Mouse (Mus musculus) hindbrain, postnatal 0 days (tissue): Measurements from ENCODE around the gene Ctbp2. TPM values are rescaled to one million over a fixed set of nuclear protein-coding genes. Genes with fewer than 3 reads are reported as not detected.

Experiments used
- ATAC-seq: fragments of 200-750 bp; cut with Nextera tagmentation; 2 replicates; pipeline ENCODE4 v1.8.0; 2017; ENCODE audit warnings: mild to moderate bottlenecking, moderate TSS enrichment, moderate library complexity
- DNase-seq: peaks from one replicate; pipeline ENCODE4 v3.0.0-alpha.2; 2015; ENCODE audit warnings: low spot score
- H3K27ac ChIP-seq: fragments of 300-500 bp; sonication (generic); 2 replicates; pipeline ENCODE4 v1.5.1; 2014; ENCODE audit warnings: mild to moderate bottlenecking
- H3K27me3 ChIP-seq: fragments of 300-500 bp; sonication (generic); 2 replicates; pipeline ENCODE4 v1.6.1; 2014; ENCODE audit warnings: low read length, mixed read lengths; ENCODE audit not compliant: insufficient read depth
- H3K36me3 ChIP-seq: fragments of 300-500 bp; sonication (generic); 2 replicates; pipeline ENCODE4 v1.6.1; 2014; ENCODE audit warnings: low read length, mixed read lengths; ENCODE audit not compliant: insufficient read depth
- H3K4me1 ChIP-seq: fragments of 300-500 bp; sonication (generic); 2 replicates; pipeline ENCODE4 v1.6.1; 2014; ENCODE audit warnings: antibody characterized with exemption, low read length, mixed read lengths; ENCODE audit not compliant: insufficient read depth
- H3K4me2 ChIP-seq: fragments of 300-500 bp; sonication (generic); 2 replicates; pipeline ENCODE4 v1.6.1; 2014; ENCODE audit warnings: low read depth, mild to moderate bottlenecking, low read length, moderate library complexity, mixed read lengths
- H3K4me3 ChIP-seq: fragments of 300-500 bp; sonication (generic); 2 replicates; pipeline ENCODE4 v1.5.1; 2014; ENCODE audit warnings: low read length
- H3K9ac ChIP-seq: fragments of 300-500 bp; sonication (generic); replicated peaks from 2 replicates; pipeline ENCODE4 v1.6.1; 2014; ENCODE audit warnings: mild to moderate bottlenecking, low read length, moderate library complexity, mixed read lengths
- H3K9me3 ChIP-seq: fragments of 300-500 bp; sonication (generic); 2 replicates; pipeline ENCODE4 v1.6.1; 2016; ENCODE audit warnings: low read length, mixed read lengths
- CTCF ChIP-seq: IDR thresholded peaks from 2 replicates; pipeline ENCODE4 v1.5.1; 2016; ENCODE audit warnings: antibody characterized with exemption, control low read depth, low read depth
- WGBS: fragments of 180-500 bp; shearing (Covaris S2); extraction: QIAGEN DNeasy Blood & Tissue Kit; methylation state at CpG from one replicate; pipeline ENCODE4 v1.1.7; 2014; 5-methylcytosine and 5-hydroxymethylcytosine counted together
- polyA plus RNA-seq: library from polyadenylated mRNA; unstranded; fragments of >200 nt; fragmentation: Nextera tagmentation; extraction: Ambion mirVana; gene quantifications from 2 replicates; pipeline ENCODE4 v1.2.1, GENCODE M21; 2015
- total RNA-seq: library from RNA; depleted of rRNA; stranded (reverse); fragments of >200 nt; gene quantifications from 2 replicates; pipeline ENCODE4 v1.2.3, GENCODE M21; 2014

The Ctbp2 gene
- total and polyA plus RNA-seq, 2 experiments from 2014 or later = 39.6 to 89.0 TPM

DNA sequence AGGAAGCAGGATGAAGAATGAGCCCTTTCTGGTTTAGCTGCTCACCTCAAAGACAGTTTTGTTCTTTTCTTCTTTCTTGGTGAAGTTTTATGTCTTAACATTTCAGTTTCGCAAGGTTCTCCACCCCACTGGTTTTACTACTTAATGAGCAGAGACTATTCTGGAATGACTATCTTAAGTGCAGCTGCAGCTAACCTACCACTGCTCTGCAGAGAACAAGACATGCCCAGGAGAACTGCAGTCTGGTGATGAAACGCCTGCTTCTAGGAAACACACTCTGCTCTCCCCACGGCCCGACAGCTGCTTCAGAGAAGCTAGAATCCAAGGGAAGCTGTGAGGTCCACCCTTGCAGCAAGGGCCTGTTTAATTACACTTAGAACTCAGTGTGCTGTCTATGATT lies 79.4 kb downstream of the Ctbp2 start:
- Histone ChIP-seq H3K4me3 (no peak overlapping the region), H3K4me2 (no peak overlapping the region), H3K9me3 (no peaks in the 10 kb centered on the region), H3K4me1 (peaks cover 17% of the 10 kb centered on the region; the same call in 1 of the 2 replicates), H3K36me3 (no peaks in the 10 kb centered on the region), H3K27me3 (no peaks in the 10 kb centered on the region), H3K9ac (no peak overlapping the region), H3K27ac (no peak overlapping the region)
- WGBS = 63% methylated on average over 4 of the region's 4 CpGs
- ATAC-seq (no peak), DNase-seq (no peak)
- no peak for TF ChIP-seq CTCF

DNA sequence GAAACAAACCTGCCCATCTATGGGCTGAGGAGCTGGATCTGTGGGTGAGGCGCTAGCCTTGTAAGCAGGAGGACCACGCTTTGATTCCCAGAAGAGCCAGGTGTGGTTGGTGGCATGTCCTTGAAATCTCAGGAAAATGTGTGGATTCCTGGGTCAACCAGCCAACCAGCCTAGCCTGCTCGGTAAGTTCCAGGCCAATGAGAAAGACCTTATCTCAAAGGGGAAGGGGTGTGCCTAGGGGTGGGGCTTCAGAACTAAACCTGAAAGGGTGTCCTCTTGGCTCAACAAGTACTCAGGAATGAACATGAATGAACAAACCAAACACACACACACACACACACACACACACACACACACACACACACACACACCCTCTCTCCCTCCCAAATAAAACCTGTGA lies 82.4 kb downstream of the Ctbp2 start:
- no peaks in the 10 kb centered on the region for H3K36me3 ChIP-seq
- no peaks in the 10 kb centered on the region for H3K27me3 ChIP-seq
- no peak overlapping the region for H3K4me2 ChIP-seq
- H3K4me3 ChIP-seq = no peak overlapping the region
- no peak overlapping the region for H3K9ac ChIP-seq
- TF ChIP-seq CTCF = no peak
- no peak for ATAC-seq
- WGBS = 82% methylated on average over 3 of the region's 3 CpGs
- no peaks in the 10 kb centered on the region for H3K4me1 ChIP-seq
- H3K27ac ChIP-seq = no peak overlapping the region
- no peaks in the 10 kb centered on the region for H3K9me3 ChIP-seq
- DNase-seq = no peak

DNA sequence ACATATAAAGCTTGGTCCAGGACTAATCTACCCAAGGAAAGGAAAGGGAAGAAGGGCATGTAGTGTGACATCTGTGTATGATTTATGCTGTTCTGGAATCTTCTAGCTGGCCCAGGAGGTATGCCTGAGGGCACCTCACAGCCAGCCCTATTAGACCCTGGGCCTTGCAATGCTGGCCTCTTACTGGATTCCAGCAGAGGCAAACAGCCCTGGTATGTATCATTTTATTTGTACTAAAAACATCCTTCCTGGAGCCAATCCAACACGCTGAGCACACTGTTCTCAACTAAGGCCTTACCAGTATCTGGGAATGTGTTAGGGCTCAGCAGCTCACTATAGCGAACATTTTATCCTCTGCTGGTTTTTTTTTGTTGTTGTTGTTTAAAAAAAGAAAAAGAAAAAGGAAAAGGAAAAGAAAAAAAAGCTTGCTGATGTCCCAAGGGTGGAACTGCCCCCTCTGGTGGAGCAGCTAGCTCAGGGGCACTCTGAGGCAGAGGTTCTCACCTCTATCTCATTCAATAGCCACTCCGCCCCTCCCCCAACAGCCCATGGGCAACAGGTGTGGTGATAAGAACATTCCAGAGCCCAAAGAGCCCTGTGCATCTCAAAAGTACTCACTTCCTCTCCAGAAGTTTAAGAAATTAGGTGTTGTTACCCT lies 83.3 kb downstream of the Ctbp2 start:
- no peak overlapping the region for H3K4me3 ChIP-seq
- no peaks in the 10 kb centered on the region for H3K36me3 ChIP-seq
- no peaks in the 10 kb centered on the region for H3K4me1 ChIP-seq
- no peak overlapping the region for H3K4me2 ChIP-seq
- TF ChIP-seq CTCF = no peak
- H3K27me3 ChIP-seq = no peaks in the 10 kb centered on the region
- no peak overlapping the region for H3K9ac ChIP-seq
- ATAC-seq (no peak), DNase-seq (no peak)
- no peaks in the 10 kb centered on the region for H3K9me3 ChIP-seq
- no peak overlapping the region for H3K27ac ChIP-seq
- WGBS = 86% methylated on average over 3 of the region's 3 CpGs

DNA sequence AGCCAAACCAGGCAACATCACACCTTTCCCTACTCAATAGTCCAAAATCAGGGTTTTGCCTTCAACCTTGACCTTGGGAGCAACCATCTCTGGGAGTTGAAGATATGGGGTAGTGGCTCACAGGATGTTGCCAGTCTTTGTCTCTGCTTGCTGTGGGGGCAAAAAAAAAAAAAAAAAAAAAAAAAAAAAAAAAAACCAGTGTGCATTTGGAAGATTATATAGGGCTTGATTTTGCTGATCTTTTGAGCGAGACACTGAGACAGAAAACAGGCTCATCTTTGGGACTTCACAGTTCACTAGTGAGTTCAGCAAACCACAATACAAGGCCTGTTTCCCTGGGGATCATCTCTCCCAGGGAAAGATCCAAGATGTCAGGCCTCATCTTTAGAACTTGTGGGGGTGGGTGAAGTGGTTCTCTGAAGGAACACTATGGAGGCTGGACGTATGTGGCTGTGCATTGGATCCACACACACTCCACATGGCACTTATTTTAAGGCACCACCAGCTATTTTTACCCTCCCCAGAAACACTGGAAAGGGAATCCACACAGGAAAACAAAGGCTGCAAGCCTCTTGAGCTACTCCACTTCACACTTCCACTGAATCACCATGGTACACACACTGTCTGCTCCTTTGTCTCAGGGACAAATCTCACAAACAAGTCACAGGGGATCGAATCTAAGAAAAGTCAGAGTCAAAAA lies 84.4 kb downstream of the Ctbp2 start:
- H3K27ac ChIP-seq = no peak overlapping the region
- no peak overlapping the region for H3K4me2 ChIP-seq
- no peak overlapping the region for H3K9ac ChIP-seq
- no peaks in the 10 kb centered on the region for H3K36me3 ChIP-seq
- no peaks in the 10 kb centered on the region for H3K4me1 ChIP-seq
- TF ChIP-seq CTCF = no peak
- WGBS = 70% methylated on average over 3 of the region's 3 CpGs
- H3K27me3 ChIP-seq = no peaks in the 10 kb centered on the region
- H3K4me3 ChIP-seq = no peak overlapping the region
- no peaks in the 10 kb centered on the region for H3K9me3 ChIP-seq
- DNase-seq = no peak
- ATAC-seq = no peak

DNA sequence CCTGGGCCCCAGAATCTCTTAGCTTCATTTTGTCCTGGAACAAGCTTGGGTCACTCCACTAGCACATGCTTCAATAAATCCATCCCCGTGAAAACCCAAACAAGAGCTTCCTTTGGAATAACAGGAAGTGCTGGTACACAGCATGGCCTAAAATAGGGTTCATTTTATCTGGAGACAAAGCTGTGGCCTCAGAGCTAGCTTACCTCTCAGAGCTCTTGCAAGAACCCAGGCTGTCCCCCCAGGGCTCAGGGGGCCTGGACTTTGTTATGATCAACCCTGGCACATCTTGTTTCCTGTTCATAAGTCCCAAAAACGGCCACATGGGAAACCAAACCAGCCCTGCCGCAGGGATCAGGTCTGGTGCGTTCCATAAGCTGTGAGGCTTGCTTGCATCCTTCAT lies 86.5 kb downstream of the Ctbp2 start:
- Histone ChIP-seq H3K4me1 (no peaks in the 10 kb centered on the region), H3K9me3 (no peaks in the 10 kb centered on the region), H3K27ac (no peak overlapping the region), H3K36me3 (no peaks in the 10 kb centered on the region), H3K4me2 (no peak overlapping the region), H3K27me3 (no peaks in the 10 kb centered on the region), H3K9ac (no peak overlapping the region), H3K4me3 (no peak overlapping the region)
- TF ChIP-seq CTCF = no peak
- 72% methylated on average over 4 of the region's 4 CpGs for WGBS
- ATAC-seq (no peak), DNase-seq (no peak)

DNA sequence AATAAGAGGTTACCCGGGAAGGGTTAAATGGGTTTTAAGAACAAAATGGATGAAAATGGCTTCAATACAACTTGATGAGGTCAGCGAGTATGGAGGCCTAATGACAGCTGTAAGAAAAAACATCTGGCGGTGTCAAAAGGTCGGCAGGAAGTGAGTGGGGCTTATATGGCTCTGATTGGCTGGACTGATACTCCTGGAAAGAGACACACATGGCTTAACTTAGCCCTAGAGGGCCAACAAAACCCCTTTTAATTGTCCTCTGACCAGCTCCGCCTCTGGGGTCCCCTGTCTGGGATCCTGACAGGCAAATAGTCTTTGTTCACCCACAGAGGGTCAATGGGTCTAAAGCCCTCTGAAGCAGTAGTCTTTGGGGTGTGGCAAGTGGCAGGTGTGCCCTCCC lies 86.9 kb downstream of the Ctbp2 start:
- no peaks in the 10 kb centered on the region for H3K9me3 ChIP-seq
- 67% methylated on average over 5 of the region's 5 CpGs for WGBS
- H3K4me1 ChIP-seq = no peaks in the 10 kb centered on the region
- no peak for TF ChIP-seq CTCF
- H3K36me3 ChIP-seq = no peaks in the 10 kb centered on the region
- no peaks in the 10 kb centered on the region for H3K27me3 ChIP-seq
- no peak overlapping the region for H3K4me2 ChIP-seq
- H3K4me3 ChIP-seq = no peak overlapping the region
- DNase-seq = no peak
- H3K9ac ChIP-seq = no peak overlapping the region
- no peak overlapping the region for H3K27ac ChIP-seq
- no peak for ATAC-seq

DNA sequence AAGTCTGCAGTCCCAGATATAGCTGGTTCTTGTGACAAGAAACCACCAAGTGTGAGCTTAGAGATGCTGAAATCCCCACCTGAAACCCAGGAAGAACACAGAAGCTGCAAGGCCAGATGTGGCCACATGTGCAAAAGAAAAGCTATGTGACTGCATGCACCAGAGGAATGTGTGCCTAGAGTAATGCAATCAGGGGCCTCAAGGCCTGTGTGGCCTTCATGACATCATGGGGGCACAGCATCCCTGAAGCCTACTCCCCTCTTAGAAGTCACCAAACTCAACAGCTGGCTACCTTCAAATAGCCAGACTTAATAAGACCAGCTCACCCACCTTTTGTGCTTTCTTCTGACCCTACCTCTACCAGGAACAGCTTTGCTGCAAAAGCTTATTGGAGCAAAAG lies 88.3 kb downstream of the Ctbp2 start:
- Histone ChIP-seq H3K36me3 (no peaks in the 10 kb centered on the region), H3K4me1 (no peaks in the 10 kb centered on the region), H3K9me3 (no peaks in the 10 kb centered on the region), H3K4me2 (no peak overlapping the region), H3K27ac (no peak overlapping the region), H3K4me3 (no peak overlapping the region), H3K27me3 (no peaks in the 10 kb centered on the region), H3K9ac (no peak overlapping the region)
- ATAC-seq = no peak
- no peak for DNase-seq
- TF ChIP-seq CTCF = no peak
